In genomic region chr10:22413702-22414494, GRCm38 (mm10) we compare ENCODE assay signal across 9 mouse cellular contexts. TPM values are rescaled to one million over a fixed set of nuclear protein-coding genes. Genes with fewer than 3 reads are reported as not detected.
DNase-seq lines count a peak whose midpoint lies in the region; ATAC-seq and TF ChIP-seq lines count a peak whose summit lies in the region.
"Not testable (repeated sequence)": the region's sequence is repeated elsewhere in the genome, so short reads cannot be mapped to it uniquely, and the experiment has no call there.
"Had no signal": no experiment of that assay in that cellular context is flagged by ENCODE, and none has a peak within 500 bp of the region (broad histone marks: within the 10 kb centered on the region; RNA-seq: fewer than 3 reads in every experiment).

No protein-coding gene starts in this region.

- not testable (repeated sequence) for H3K36me3 ChIP-seq in lung, postnatal 0 days (ENCODE audit: insufficient read depth, low read length); stomach, embryonic 14.5 days (ENCODE audit: control insufficient read depth, insufficient read depth, low read length)

- 0% methylated on average over 1 of the region's 8 CpGs for WGBS in lung, postnatal 0 days
- WGBS in stomach, embryonic 14.5 days: 0% methylated on average over 2 of the region's 8 CpGs

- DNase-seq in CD4-positive helper T cell, adult 2 months (ENCODE audit: low read depth, low spot score): peak; percentile 11
- peak; percentile 0 to 5 for DNase-seq in cerebellum, postnatal 14 days
- peak; percentile 28 to 48 for DNase-seq in frontal cortex, postnatal 36 days (ENCODE audit: low spot score in 2 of 2)
- peak; percentile 14 for DNase-seq in heart, postnatal 4 days
- peak; percentile 2 for DNase-seq in kidney, postnatal 14 days
- peak; percentile 4 for DNase-seq in lung, postnatal 0 days (ENCODE audit: low spot score)
- peak; percentile 17 to 28 for DNase-seq in natural killer cell, adult 2 months (ENCODE audit: low spot score in 2 of 2)

- H3K4me2 ChIP-seq in lung, postnatal 0 days (replicated peaks; ENCODE audit: low read depth, low read length); stomach, embryonic 14.5 days (replicated peaks; ENCODE audit: low read depth, low read length): not testable (repeated sequence)

- not testable (repeated sequence) for TF ChIP-seq EP300 in lung, postnatal 0 days (IDR thresholded peaks at IDR 0.05)

- H3K9ac ChIP-seq in lung, postnatal 0 days (replicated peaks; ENCODE audit: low read depth); stomach, embryonic 14.5 days (replicated peaks; ENCODE audit: low read depth, low read length): not testable (repeated sequence)

- not testable (repeated sequence) for H3K9me3 ChIP-seq in lung, postnatal 0 days (ENCODE audit: low read length); stomach, embryonic 14.5 days (ENCODE audit: control insufficient read depth, low read depth, low read length)

- not testable (repeated sequence) for H3K27ac ChIP-seq in lung, postnatal 0 days (ENCODE audit: low read length); stomach, embryonic 14.5 days (ENCODE audit: low read length)

- not testable (repeated sequence) for H3K27me3 ChIP-seq in lung, postnatal 0 days (replicated peaks; ENCODE audit: insufficient read depth, low read length); stomach, embryonic 14.5 days (ENCODE audit: control insufficient read depth, insufficient read depth, low read length)

- not testable (repeated sequence) for H3K4me1 ChIP-seq in lung, postnatal 0 days (ENCODE audit: insufficient read depth, low read depth, low read length); stomach, embryonic 14.5 days (ENCODE audit: control insufficient read depth, insufficient read depth, low read length)

- H3K4me3 ChIP-seq in lung, postnatal 0 days (ENCODE audit: low read depth, low read length); stomach, embryonic 14.5 days (ENCODE audit: low read depth, low read length): not testable (repeated sequence)

- peak; percentile 68 for ATAC-seq in lung, postnatal 0 days
- ATAC-seq in stomach, embryonic 14.5 days (ENCODE audit: insufficient number of reproducible peaks, insufficient read depth, low FRiP score, low read depth): peak; percentile 58; the same call in 1 of the 2 replicates

- not testable (repeated sequence) for TF ChIP-seq CTCF in lung, postnatal 0 days (IDR thresholded peaks at IDR 0.05)

RNA-seq across cellular contexts. Expression of gene Raet1d, which starts 53.5 kb away (rescaled TPM):
- under 1 TPM; 0.24 to 0.72 TPM for total RNA-seq in heart, postnatal 4 days (2021)
- 0.51 and 1.3 TPM in 2 replicates for polyA plus RNA-seq in lung, postnatal 0 days (2015; fragmentation: Nextera tagmentation; extraction: Ambion mirVana)
- 11.4 and 11.7 TPM in 2 replicates for polyA plus RNA-seq in stomach, embryonic 14.5 days (2014; fragmentation: Nextera tagmentation; extraction: Ambion mirVana)
- total RNA-seq: gastrocnemius, adult 8-10 months had no signal
